Mouse (Mus musculus): ENCODE measurements around the gene H3f3b.
"Not testable (repeated sequence)": the region's sequence is repeated elsewhere in the genome, so short reads cannot be mapped to it uniquely, and the experiment has no call there.

The H3f3b gene

DNA sequence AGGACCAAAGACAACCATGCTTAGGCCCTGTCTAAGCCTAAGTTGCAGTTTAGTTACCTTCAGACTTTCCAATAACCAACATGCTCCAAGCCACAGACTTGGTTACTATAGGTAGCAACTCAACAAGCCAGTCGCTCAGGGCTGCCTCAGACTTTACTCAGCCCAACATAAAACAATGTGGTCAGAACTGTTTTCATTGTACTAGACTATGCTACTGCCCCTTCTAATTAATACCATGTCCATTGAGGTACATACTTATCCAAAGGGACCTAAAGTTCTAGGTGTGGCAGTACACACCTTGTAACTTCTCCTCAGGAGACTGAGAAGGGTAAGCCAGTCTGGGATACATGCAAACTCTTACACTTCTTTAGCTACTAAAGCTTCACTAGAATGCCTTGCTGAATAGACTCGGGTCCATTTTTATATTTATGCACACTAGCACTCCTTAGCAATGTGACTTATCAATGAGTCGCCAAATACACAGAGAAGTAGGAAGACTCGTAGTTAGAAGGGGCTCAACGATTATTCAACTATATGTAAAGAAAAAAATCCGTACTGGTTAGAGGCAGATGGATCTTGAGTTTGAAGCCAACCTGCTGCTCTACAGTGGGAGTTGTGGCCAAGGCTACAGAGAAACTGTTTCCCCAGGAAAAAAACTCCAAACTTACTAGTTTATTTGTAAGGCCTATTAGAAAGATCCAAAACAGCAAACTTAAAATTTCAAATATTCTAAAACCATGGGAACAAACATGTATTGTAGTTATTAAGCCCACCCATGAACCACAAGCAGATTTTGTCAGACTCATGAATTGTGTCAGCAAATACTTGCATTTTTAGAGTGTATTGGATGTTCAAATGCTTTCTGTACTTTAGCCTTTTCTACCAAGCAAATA lies 6.2 kb downstream of the H3f3b start:
- no peak for DNase-seq (ENCODE audit: low read depth in 2 of 2, low spot score in 2 of 2)

- peak in 1 of 2 experiments; percentile 35 for DNase-seq (ENCODE audit: low read depth in 2 of 2, low spot score in 2 of 2)
Observed at GRCm38 (mm10) chr11:116020519-116020922, 7.2 kb downstream of the H3f3b start.

GRCm38 (mm10) chr11:116019976-116020411 lies 7.8 kb downstream of the H3f3b start:
- DNase-seq (ENCODE audit: low read depth in 2 of 2, low spot score in 2 of 2): no peak

DNA sequence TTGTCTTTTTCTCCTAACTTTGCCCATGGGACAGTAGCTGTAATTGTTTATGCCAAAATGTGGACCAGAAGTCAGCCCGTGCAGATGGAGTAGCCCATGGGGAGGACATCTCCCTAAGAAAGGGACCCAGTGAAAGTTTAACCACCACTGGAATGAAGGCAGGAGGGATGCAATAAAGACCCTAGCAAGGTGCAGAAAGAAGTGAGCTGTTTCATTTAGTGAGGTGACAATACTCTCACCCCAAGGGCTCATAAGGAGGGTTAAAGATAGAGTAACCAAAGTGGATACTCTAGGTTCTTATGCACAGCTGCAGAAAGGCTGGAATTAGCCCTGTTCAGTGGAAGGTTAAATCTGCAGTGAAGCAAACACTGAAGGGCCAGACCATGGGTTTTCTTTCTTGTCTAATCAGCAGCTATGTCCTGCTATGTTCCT lies 8.4 kb downstream of the H3f3b start:
- no peak for DNase-seq (ENCODE audit: low read depth in 2 of 2, low spot score in 2 of 2)

GRCm38 (mm10) chr11:116018867-116019266 lies 8.9 kb downstream of the H3f3b start:
- not testable (repeated sequence) for DNase-seq (ENCODE audit: low read depth in 2 of 2, low spot score in 2 of 2)

DNA sequence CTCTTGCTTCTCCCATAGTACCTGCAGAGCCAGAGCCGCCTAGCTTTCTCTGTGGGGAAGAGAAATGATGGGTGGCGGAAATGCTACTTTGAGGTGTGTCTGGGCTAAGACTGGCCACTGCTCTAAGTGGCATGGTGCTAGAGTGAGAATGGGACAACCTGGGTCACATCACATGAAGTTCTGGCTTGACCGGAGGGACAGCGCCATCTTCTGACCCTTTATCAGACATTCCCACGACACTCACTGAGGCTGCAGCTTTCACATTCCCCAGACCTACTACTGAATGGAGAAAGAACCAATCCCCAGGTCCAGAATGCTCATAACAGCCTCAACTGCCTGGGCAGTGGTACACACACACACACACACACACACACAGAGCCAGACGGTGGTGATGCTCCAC lies 9.7 kb downstream of the H3f3b start:
- DNase-seq (ENCODE audit: low read depth in 2 of 2, low spot score in 2 of 2): no peak

DNA sequence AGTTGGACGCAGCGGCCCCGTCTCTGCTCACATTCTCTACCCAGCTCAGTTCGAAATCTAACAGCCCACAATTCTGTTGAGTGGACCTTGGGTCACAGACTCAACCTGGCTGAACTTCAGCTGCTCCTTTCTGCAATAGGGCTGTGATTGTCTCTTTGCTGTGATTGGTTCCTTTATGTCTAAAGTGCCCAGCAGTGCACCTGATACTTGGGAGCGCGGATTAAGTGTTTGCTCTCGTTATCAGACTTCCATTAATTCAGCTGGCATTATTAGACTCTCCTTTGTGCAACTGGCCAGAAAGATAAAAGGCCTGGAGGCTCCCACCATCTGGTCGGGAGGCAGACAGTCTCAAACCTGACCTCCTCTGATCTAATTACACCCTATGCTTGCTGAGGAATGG lies 12.9 kb downstream of the H3f3b start:
- no peak for DNase-seq (ENCODE audit: low read depth in 2 of 2, low spot score in 2 of 2)

DNA sequence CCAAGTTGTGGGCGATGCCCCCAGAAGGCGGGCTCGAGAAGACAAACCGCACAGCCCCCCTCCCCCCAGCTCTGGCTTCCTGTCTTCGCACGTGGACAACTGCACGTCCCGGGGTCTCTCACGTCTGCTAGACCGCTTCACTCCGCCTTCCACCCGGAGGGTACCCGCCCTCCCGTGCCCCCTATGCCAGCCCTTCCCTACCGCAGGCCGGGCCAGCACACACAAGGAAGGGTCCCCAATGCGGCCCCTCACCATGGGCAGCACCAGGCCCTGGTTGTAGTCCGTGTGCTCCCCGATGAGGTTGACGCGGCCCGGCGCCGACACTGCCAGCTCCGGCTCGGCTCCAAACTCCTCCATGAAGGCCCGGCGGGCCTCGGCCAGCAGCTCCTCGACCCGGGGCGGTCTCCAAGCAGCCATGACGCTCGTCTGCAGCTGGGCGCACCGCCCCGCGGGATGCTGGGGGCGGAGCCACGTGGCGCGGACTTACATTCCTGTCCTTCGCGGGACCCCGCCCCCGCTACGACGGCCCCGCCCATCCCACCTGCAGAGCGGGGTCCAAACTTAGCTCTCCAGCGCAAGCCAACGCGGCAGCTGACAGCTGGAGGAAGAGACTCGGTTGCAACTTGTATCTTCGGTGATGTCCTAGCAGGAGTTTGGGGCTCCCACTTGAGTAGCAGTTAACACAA lies 15.4 kb downstream of the H3f3b start, which contains the start of gene Galk1:
TSS of gene Galk1 (minus strand) at position 458 of the 686 bp plus-strand sequence.
- DNase-seq (ENCODE audit: low read depth in 2 of 2, low spot score in 2 of 2): peak; percentile 61 to 75

GRCm38 (mm10) chr11:116011529-116012261 lies 16.1 kb downstream of the H3f3b start:
- DNase-seq (ENCODE audit: low read depth in 2 of 2, low spot score in 2 of 2): no peak

- DNase-seq (ENCODE audit: low read depth in 2 of 2, low spot score in 2 of 2): no peak
Observed at GRCm38 (mm10) chr11:116010948-116011347, 16.8 kb downstream of the H3f3b start.

DNA sequence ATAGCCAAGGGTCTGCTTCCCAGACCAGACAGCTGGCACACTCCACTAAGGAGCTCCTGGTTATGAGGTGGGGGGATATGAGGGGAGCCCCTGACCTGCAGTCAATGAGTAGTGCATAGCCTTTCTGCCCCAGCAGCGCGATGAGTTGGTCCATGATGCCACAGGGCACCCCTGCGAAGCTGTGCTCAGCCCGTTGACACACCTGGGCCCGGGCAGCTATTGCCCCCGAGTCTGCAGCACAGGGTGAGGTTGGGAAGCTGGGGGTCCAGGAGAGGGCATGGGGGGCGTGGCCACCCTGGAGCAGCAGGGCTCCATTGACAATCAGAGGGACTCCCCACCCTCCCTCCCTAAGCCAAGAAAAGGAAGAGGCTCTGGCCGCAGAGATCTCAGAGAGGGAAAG lies 17.6 kb downstream of the H3f3b start:
- DNase-seq (ENCODE audit: low read depth in 2 of 2, low spot score in 2 of 2): no peak

- DNase-seq (ENCODE audit: low read depth in 2 of 2, low spot score in 2 of 2): no peak
Observed at GRCm38 (mm10) chr11:116009661-116010060, 18.1 kb downstream of the H3f3b start.

- no peak for DNase-seq (ENCODE audit: low read depth in 2 of 2, low spot score in 2 of 2)
Observed at GRCm38 (mm10) chr11:116008832-116009375, 18.9 kb downstream of the H3f3b start.

DNA sequence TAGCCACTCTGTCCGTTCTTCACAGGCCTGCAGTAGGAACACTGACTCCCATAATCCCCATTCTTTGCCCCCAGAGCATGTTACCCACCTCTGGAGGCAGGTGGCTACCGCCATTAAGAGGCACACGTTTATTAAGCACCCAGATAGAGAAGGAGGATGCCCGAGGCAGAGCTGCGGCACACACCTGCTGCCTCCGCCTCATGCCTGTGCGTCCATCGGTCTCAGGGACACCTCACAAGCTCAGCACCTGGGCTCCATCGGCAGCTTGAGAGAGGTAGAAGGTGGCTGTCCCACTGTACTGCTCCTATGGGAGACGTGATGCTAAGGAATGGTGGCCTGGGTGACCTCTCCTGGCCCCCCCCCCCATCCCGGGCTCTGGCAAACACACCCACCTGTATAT lies 19.4 kb downstream of the H3f3b start:
- DNase-seq (ENCODE audit: low read depth in 2 of 2, low spot score in 2 of 2): no peak

GRCm38 (mm10) chr11:116007095-116007850 lies 20.5 kb downstream of the H3f3b start:
- DNase-seq (ENCODE audit: low read depth in 2 of 2, low spot score in 2 of 2): no peak

DNA sequence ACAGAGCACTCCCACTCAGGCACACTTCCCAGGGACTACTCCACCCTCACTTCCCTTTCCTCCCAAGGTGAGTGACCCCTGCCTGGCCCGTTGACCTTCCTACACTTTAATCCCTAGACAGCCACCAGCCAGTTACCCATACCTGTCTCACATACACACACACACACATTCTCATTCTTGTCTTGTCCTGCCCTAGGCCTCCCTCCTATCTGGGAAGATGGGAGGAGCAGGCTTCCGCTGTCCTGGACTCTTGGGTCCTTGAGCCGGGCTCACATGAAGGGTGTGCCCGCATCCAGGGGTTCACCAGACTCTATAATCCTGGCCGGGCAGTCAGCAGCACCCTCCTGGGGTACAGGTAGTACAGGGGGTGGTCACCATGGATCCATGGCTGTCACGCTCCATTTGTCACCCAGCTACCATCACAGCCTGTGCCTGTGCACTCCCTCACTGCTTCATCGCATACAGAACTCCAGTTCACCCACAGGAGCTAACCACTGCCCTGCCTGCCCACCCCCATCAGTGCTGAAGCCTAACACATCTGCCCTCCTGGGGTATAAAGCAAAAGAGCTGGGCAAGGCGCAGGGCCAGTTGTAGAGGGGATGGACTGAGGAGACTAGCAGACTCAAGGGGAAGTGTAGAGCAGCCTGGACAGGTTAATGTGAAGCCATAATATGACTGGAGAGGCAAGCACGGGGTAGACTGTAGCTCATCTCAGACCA lies 21.9 kb downstream of the H3f3b start:
- DNase-seq (ENCODE audit: low read depth in 2 of 2, low spot score in 2 of 2): no peak

- peak; percentile 42 to 50 for DNase-seq (ENCODE audit: low read depth in 2 of 2, low spot score in 2 of 2)
Observed at GRCm38 (mm10) chr11:116004840-116005700, 22.7 kb downstream of the H3f3b start.

DNA sequence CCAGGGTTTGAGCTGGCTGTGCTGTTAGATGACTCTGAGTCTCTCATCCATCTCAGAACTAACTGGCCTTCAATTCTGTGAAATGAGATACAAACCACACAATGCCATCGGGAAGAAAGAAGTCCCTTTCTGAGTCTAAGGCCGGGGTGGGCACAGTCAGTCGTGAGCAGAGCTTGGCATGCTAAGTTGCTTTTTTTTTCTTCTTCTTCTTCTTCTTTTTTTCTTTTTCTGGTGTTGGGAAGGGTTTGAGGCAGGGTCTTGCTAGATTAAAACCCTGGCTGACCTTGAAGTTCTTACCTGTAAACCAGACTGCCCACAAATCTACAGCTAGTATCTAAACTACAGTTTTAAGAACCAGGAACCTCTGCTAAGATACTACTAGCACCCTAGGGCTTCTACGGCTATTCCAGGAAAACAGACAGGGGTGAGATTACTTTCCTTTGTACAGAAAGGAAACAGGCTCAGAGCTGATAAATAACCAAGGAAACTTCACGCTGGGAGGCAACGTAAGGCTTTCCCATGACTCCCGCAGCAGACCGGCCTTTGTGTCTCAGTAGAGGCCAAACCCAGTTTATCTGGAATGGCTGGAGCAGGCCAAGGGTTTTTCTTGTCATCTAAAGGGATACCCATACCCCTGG lies 23.5 kb downstream of the H3f3b start:
- no peak for DNase-seq (ENCODE audit: low read depth in 2 of 2, low spot score in 2 of 2)

All from CD8-positive naive resting alpha-beta T cell, adult 2 months (primary cell).